Mouse (Mus musculus): ENCODE measurements at regions not wholly inside any gene's neighbourhood (a gene's known extent, or its start where the extent isn't known, plus 50 kb on each side); places are given as distances from the start of the nearest gene placed in this dataset.

DNA sequence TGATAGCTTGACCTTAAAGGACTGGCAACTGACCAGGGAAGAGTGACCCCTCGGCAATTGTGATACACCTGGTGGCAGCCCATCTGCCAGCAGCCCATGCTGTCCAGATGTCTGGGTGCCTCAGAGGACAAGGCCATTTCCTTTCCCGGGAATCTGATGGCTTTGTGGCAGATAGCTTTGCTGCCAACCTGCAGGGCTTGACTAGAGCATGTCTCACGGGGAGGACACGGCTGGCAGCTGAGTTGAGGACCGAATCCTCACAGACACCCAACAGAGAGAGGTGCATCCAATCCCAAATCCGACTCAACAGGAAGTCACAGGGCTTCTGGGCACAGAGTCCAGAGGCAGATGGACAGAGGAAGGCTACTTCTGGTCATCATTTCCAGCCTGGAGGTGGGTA lies 192.2 kb upstream of the Trpc7 start:
- TF ChIP-seq POLR2A (IDR thresholded peaks at IDR 0.05; ENCODE audit: low read depth, low read length) (no peak), CTCF (IDR thresholded peaks at IDR 0.05; ENCODE audit: extremely low read depth, insufficient read length, insufficient replicate concordance, low read depth, low read length) (no peak)

All from small intestine, adult 2 months (tissue).